Comparison of ENCODE assay signal across 24 mouse cellular contexts in genomic region chr3:61000747-61001146, GRCm38 (mm10). TPM values are rescaled to one million over a fixed set of nuclear protein-coding genes. Genes with fewer than 3 reads are reported as not detected.
DNase-seq lines count a peak whose midpoint lies in the region; ATAC-seq and TF ChIP-seq lines count a peak whose summit lies in the region.
"Had no signal": no experiment of that assay in that cellular context is flagged by ENCODE, and none has a peak within 500 bp of the region (broad histone marks: within the 10 kb centered on the region; RNA-seq: fewer than 3 reads in every experiment).

No protein-coding gene starts in this region.

- WGBS in liver, adult 2 months = 37% methylated on average over 4 of the region's 4 CpGs
- 52% methylated on average over 4 of the region's 4 CpGs for WGBS in intestine, embryonic 16.5 days
- WGBS in large intestine, adult 2 months = 34% methylated on average over 4 of the region's 4 CpGs
- 78% methylated on average over 4 of the region's 4 CpGs for WGBS in forebrain, postnatal 0 days

- H3K27ac ChIP-seq in liver, adult 2 months (replicated peaks; ENCODE audit: insufficient read depth, low read depth, low read length) = no peak overlapping the region
- peak overlapping the region; percentile 2; the same call in 1 of the 2 replicates for H3K27ac ChIP-seq in MEL (ENCODE audit: control insufficient read depth, low read depth, low read length)
- peak overlapping the region; percentile 57 for H3K27ac ChIP-seq in intestine, embryonic 16.5 days (ENCODE audit: low read length)
- no peak overlapping the region for H3K27ac ChIP-seq in left cerebral cortex, adult 2 months
- H3K27ac ChIP-seq in forebrain, postnatal 0 days (ENCODE audit: low read depth, low read length) = no peak overlapping the region
- H3K27ac ChIP-seq: embryonic facial prominence, embryonic 10.5 days; embryonic facial prominence, embryonic 12.5 days; forebrain, embryonic 13.5 days; forebrain, embryonic 15.5 days had no signal

- no peaks in the 10 kb centered on the region for H3K36me3 ChIP-seq in liver, adult 2 months (ENCODE audit: control insufficient read depth, insufficient read depth, low read length)
- peaks cover 0 to 35% of the 10 kb centered on the region in 2 experiments; a peak in 2 of 4 replicates for H3K36me3 ChIP-seq in MEL (ENCODE audit: control insufficient read depth in 1 of 2, insufficient read depth in 2 of 2, low read length in 2 of 2)
- no peaks in the 10 kb centered on the region for H3K36me3 ChIP-seq in intestine, embryonic 16.5 days (ENCODE audit: control insufficient read depth, insufficient read depth, low read length)
- H3K36me3 ChIP-seq in forebrain, postnatal 0 days (ENCODE audit: insufficient read depth) = no peaks in the 10 kb centered on the region
- H3K36me3 ChIP-seq: embryonic facial prominence, embryonic 10.5 days; embryonic facial prominence, embryonic 12.5 days; forebrain, embryonic 15.5 days; G1E had no signal

- H3K4me2 ChIP-seq in intestine, embryonic 16.5 days (ENCODE audit: low read depth, low read length) = no peak overlapping the region
- no peak overlapping the region for H3K4me2 ChIP-seq in forebrain, postnatal 0 days (ENCODE audit: low read depth)
- H3K4me2 ChIP-seq: embryonic facial prominence, embryonic 12.5 days; forebrain, embryonic 13.5 days; forebrain, embryonic 15.5 days had no signal

- peaks cover 8% of the 10 kb centered on the region for H3K4me1 ChIP-seq in liver, adult 2 months (ENCODE audit: control insufficient read depth, insufficient read depth, low read length)
- peaks cover 21 to 23% of the 10 kb centered on the region in 2 experiments for H3K4me1 ChIP-seq in MEL (ENCODE audit: control insufficient read depth in 1 of 2, insufficient read depth in 2 of 2, low read length in 2 of 2)
- peaks cover 8% of the 10 kb centered on the region for H3K4me1 ChIP-seq in intestine, embryonic 16.5 days (ENCODE audit: control insufficient read depth, insufficient read depth, low read length)
- H3K4me1 ChIP-seq in forebrain, postnatal 0 days (ENCODE audit: insufficient read depth) = no peaks in the 10 kb centered on the region

- H3K9ac ChIP-seq in liver, adult 2 months (ENCODE audit: low read depth, low read length) = no peak overlapping the region
- peak overlapping the region; percentile 6; the same call in 1 of the 2 replicates for H3K9ac ChIP-seq in MEL (ENCODE audit: control insufficient read depth, low read depth, low read length, poor library complexity, severe bottlenecking)
- H3K9ac ChIP-seq in intestine, embryonic 16.5 days (ENCODE audit: low read depth, low read length) = no peak overlapping the region
- no peak overlapping the region for H3K9ac ChIP-seq in forebrain, postnatal 0 days
- H3K9ac ChIP-seq: embryonic facial prominence, embryonic 12.5 days; forebrain, embryonic 13.5 days; forebrain, embryonic 15.5 days had no signal

- TF ChIP-seq POLR2A in liver, adult 2 months (IDR thresholded peaks at IDR 0.05; ENCODE audit: extremely low read depth, insufficient read depth, low read length) = no peak
- TF ChIP-seq POLR2A in MEL (IDR thresholded peaks at IDR 0.05; ENCODE audit: control insufficient read depth in 1 of 2, insufficient read depth in 1 of 2, low read depth in 1 of 2, low read length in 2 of 2, poor library complexity in 1 of 2) = no peak

- no peak overlapping the region for H3K4me3 ChIP-seq in liver, adult 2 months (ENCODE audit: insufficient read depth, low read depth, low read length)
- no peak overlapping the region for H3K4me3 ChIP-seq in MEL (ENCODE audit: control insufficient read depth in 1 of 2, insufficient read depth in 1 of 2, low read depth in 2 of 2, low read length in 2 of 2)
- H3K4me3 ChIP-seq in intestine, embryonic 16.5 days (ENCODE audit: low read length) = no peak overlapping the region
- H3K4me3 ChIP-seq in left cerebral cortex, adult 2 months = no peak overlapping the region
- no peak overlapping the region for H3K4me3 ChIP-seq in forebrain, postnatal 0 days (ENCODE audit: low read depth, low read length)
- H3K4me3 ChIP-seq: embryonic facial prominence, embryonic 10.5 days; embryonic facial prominence, embryonic 12.5 days; forebrain, embryonic 13.5 days; forebrain, embryonic 15.5 days had no signal

- ATAC-seq in intestine, embryonic 16.5 days = peak; percentile 67
- ATAC-seq in forebrain, postnatal 0 days = no peak
- ATAC-seq: CD4-positive, CD25-positive, alpha-beta regulatory T cell, adult 4 months; forebrain, embryonic 13.5 days; forebrain, embryonic 15.5 days had no signal

- TF ChIP-seq CTCF in liver, adult 2 months (IDR thresholded peaks at IDR 0.05; ENCODE audit: low read depth, low read length) = no peak
- TF ChIP-seq CTCF in MEL (IDR thresholded peaks at IDR 0.05 in 2 of 3, conservative IDR thresholded peaks at IDR 0.05 in 1 of 3; ENCODE audit: control insufficient read depth in 1 of 3, insufficient read depth in 1 of 3, low read depth in 2 of 3, low read length in 3 of 3, poor library complexity in 1 of 3, severe bottlenecking in 1 of 3) = no peak
- TF ChIP-seq CTCF in left cerebral cortex, adult 2 months (IDR thresholded peaks at IDR 0.05) = no peak
- TF ChIP-seq CTCF in forebrain, postnatal 0 days (IDR thresholded peaks at IDR 0.05; ENCODE audit: low read depth) = no peak

- intact Hi-C loops in left cerebral cortex, adult 2 months (cut with DNase I) = no loop called here

- no peak for TF ChIP-seq RAD21 in MEL (IDR thresholded peaks at IDR 0.05; ENCODE audit: low read depth, low read length)

- no peaks in the 10 kb centered on the region for H3K9me3 ChIP-seq in MEL (replicated peaks; ENCODE audit: insufficient read depth, low read length)
- H3K9me3 ChIP-seq in intestine, embryonic 16.5 days (ENCODE audit: control insufficient read depth, low read length) = no peaks in the 10 kb centered on the region
- H3K9me3 ChIP-seq in forebrain, postnatal 0 days (ENCODE audit: low read length) = no peaks in the 10 kb centered on the region
- H3K9me3 ChIP-seq: embryonic facial prominence, embryonic 10.5 days; embryonic facial prominence, embryonic 12.5 days; forebrain, embryonic 13.5 days; forebrain, embryonic 15.5 days; G1E had no signal

- peak; percentile 64 for DNase-seq in liver, adult 2 months (ENCODE audit: extremely low read depth, low read depth, low spot score)
- DNase-seq in liver (no peak), MEL (ENCODE audit: low read depth, low spot score) (peak; percentile 37)
- peak; percentile 56 for DNase-seq in large intestine, adult 2 months (ENCODE audit: low read depth, low spot score)
- no peak for DNase-seq in left cerebral cortex, adult 2 months (ENCODE audit: extremely low spot score in 1 of 2, low spot score in 2 of 2)
- DNase-seq in adrenal gland, postnatal 14 days = no peak
- DNase-seq in forebrain, postnatal 0 days = no peak
- DNase-seq: adrenal gland, adult 2 months; adrenal gland, postnatal 10 days; adrenal gland, postnatal 36 days; B cell, adult 2 months; cerebellum, adult 11-12 months; cerebellum, adult 2 months; cerebellum, adult 9-10 months; cerebellum, postnatal 10 days; cerebellum, postnatal 25 days had no signal

- H3K27me3 ChIP-seq in liver, adult 2 months (ENCODE audit: control insufficient read depth, insufficient read depth, low read length) = no peaks in the 10 kb centered on the region
- H3K27me3 ChIP-seq in MEL (ENCODE audit: control insufficient read depth in 1 of 2, insufficient read depth in 2 of 2, low read length in 2 of 2) = no peaks in the 10 kb centered on the region
- no peaks in the 10 kb centered on the region for H3K27me3 ChIP-seq in intestine, embryonic 16.5 days (replicated peaks; ENCODE audit: control insufficient read depth, insufficient read depth, low read length)
- H3K27me3 ChIP-seq in forebrain, postnatal 0 days (ENCODE audit: insufficient read depth, low read length) = no peaks in the 10 kb centered on the region; the same call in 1 of the 2 replicates
- H3K27me3 ChIP-seq: CH12.LX had no signal

- H3K79me2 ChIP-seq in liver, adult 2 months (ENCODE audit: control insufficient read depth, insufficient read depth, low read length) = no peaks in the 10 kb centered on the region
- peaks cover 25% of the 10 kb centered on the region for H3K79me2 ChIP-seq in MEL (ENCODE audit: control insufficient read depth, insufficient read depth, low read length, poor library complexity)

- no peak for TF ChIP-seq EP300 in MEL (IDR thresholded peaks at IDR 0.05; ENCODE audit: low read depth in 1 of 2, low read length in 2 of 2)

TF ChIP-seq in MEL, 35 proteins besides CTCF, POLR2A, EP300 and RAD21:
- TF ChIP-seq MAX (IDR thresholded peaks at IDR 0.05; ENCODE audit: low read length) = no peak
- no peak for TF ChIP-seq RCOR1 (IDR thresholded peaks at IDR 0.05; ENCODE audit: low read depth, low read length)

RNA-seq across cellular contexts. Expression of gene P2ry1, which starts 1.8 kb away (rescaled TPM):
- 7.9 and 11.7 TPM in 2 replicates for total RNA-seq in liver, adult 2 months (2014; rRNA removed)
- 3.7 and 4.3 TPM in 2 replicates for polyA plus RNA-seq in liver, adult 2 months (2012; rRNA removed)
- 7.8 and 9.1 TPM in 2 replicates for total RNA-seq in MEL (2012; rRNA removed)
- polyA plus RNA-seq in MEL (2012; ENCODE audit: insufficient read depth in 1 of 2, insufficient read length in 2 of 2, low read depth in 1 of 2, low replicate concordance in 2 of 2, missing spikeins in 1 of 2) = 1 to 10 TPM in 1 of 2 experiments, not detected in 1; 9.2 TPM
- polyA plus RNA-seq in intestine, embryonic 16.5 days (2015; fragmentation: Nextera tagmentation; extraction: Ambion mirVana) = 14.7 and 15.2 TPM in 2 replicates
- 12.3 and 21.8 TPM in 2 replicates for polyA plus RNA-seq in large intestine, adult 2 months (2012; rRNA removed)
- 1 to 10 TPM; 3.3 to 3.7 TPM for total RNA-seq in left cerebral cortex, adult 2 months (2021)
- total RNA-seq in adrenal gland, postnatal 14 days (2021) = 5.0 and 6.2 TPM in 2 replicates
- total RNA-seq in forebrain, postnatal 0 days (2014; rRNA removed) = 9.9 and 10.0 TPM in 2 replicates
- polyA plus RNA-seq in forebrain, postnatal 0 days (2015; fragmentation: Nextera tagmentation; extraction: Ambion mirVana) = 2.1 and 6.1 TPM in 2 replicates
- total RNA-seq: CH12.LX had no signal
- polyA plus RNA-seq: CD4-positive, CD25-positive, alpha-beta regulatory T cell, adult 4 months had no signal

Comparison
In these comparisons a context has a peak if more than half of its experiments do, and no peak if none do; other contexts are left out.
1. DNase-seq: peak in liver, adult 2 months (single experiment), MEL (single experiment) and large intestine, adult 2 months (single experiment); none in liver (single experiment), left cerebral cortex, adult 2 months (0 of 2), adrenal gland, postnatal 14 days (single experiment) and forebrain, postnatal 0 days (single experiment).
2. H3K27ac ChIP-seq: peak in MEL (single experiment) and intestine, embryonic 16.5 days (single experiment); none in liver, adult 2 months (single experiment), left cerebral cortex, adult 2 months (single experiment) and forebrain, postnatal 0 days (single experiment).